Mouse (Mus musculus) brown adipose tissue, adult 24 weeks (tissue): ENCODE results near the gene Rpl28. TPM values are rescaled to one million over a fixed set of nuclear protein-coding genes. Genes with fewer than 3 reads are reported as not detected.
"Not testable (repeated sequence)": the region's sequence is repeated elsewhere in the genome, so short reads cannot be mapped to it uniquely, and the experiment has no call there.

Experiments
- H3K27ac ChIP-seq: fragments of 200-500 bp; replicated peaks from 2 replicates; pipeline ENCODE4 v1.5.1; 2012; ENCODE audit warnings: low read depth, mild to moderate bottlenecking, low read length
- H3K4me1 ChIP-seq: fragments of 200-500 bp; 2 replicates; pipeline ENCODE4 v1.6.1; 2012; ENCODE audit warnings: low read length, mixed read lengths; ENCODE audit not compliant: control insufficient read depth, insufficient read depth, insufficient read length
- H3K4me3 ChIP-seq: fragments of 200-500 bp; 2 replicates; pipeline ENCODE4 v1.5.1; 2012; ENCODE audit warnings: low read depth, mild to moderate bottlenecking, low read length, moderate library complexity; ENCODE audit not compliant: insufficient read depth
- polyA plus RNA-seq: library from polyadenylated mRNA; stranded (reverse); fragments of >200 nt; gene quantifications from 2 replicates; pipeline ENCODE4 v1.2.4, GENCODE M21; 2012; ENCODE audit not compliant: missing spikeins, insufficient read depth, insufficient read length

The Rpl28 gene
- polyA plus RNA-seq, 1 experiment = 347 TPM

DNA sequence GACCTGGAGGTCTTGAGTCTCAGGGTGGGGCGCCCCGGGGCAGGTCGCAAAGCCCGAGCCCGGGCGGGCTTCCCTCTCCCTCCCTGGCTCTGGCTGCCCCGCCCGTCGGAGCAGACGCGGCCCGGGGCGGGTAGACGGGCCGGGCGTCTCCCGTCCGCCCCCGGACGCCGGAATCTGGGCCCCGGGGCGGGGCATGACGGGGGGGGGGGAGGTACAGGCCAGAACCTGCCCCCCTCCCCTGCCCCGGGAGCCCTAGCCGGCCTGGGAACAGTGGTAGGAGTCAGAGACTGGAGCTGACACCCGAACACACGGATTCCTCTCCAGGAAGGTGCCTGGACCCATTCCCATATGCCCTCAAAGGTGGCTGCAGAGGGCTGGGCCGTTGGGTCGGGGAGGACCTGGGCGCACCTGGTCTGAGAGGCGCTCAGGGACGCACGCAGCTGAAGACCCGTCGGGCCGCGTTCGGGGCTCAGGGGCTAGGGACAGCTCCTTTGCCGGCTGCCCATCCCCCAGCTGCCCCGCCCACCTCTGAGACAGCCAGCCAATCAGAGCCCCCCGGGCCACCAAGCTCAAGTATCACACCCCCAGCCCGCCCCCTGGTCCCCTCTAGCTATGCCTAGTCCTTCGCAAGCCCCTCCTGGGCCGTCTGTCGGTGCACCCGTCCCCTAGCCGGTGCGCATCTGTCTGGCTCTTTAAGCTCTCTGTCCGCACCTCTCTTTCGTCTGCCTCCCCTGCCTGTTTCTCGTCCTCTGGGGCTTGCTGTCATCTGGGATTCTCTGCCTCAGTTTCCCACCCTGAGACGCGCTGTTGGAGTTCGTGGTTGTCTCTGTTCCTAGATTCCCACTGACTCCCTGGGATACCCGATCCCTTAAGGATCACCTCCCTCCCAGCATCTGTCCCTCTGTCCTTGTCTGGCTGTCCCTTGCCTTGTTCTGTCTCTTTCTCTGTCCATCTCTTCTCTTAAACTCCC lies 15.5 kb upstream of the Rpl28 start:
- H3K4me3 ChIP-seq = peak overlapping the region; percentile 66
- no peaks in the 10 kb centered on the region for H3K4me1 ChIP-seq
- H3K27ac ChIP-seq = no peak overlapping the region

- no peaks in the 10 kb centered on the region for H3K4me1 ChIP-seq
- no peak overlapping the region for H3K4me3 ChIP-seq
- H3K27ac ChIP-seq = no peak overlapping the region
Observed at GRCm38 (mm10) chr7:4777851-4778637, 14.6 kb upstream of the Rpl28 start.

- Histone ChIP-seq H3K27ac (no peak overlapping the region), H3K4me1 (no peaks in the 10 kb centered on the region), H3K4me3 (no peak overlapping the region)
Observed at GRCm38 (mm10) chr7:4779921-4780320, 12.8 kb upstream of the Rpl28 start.

DNA sequence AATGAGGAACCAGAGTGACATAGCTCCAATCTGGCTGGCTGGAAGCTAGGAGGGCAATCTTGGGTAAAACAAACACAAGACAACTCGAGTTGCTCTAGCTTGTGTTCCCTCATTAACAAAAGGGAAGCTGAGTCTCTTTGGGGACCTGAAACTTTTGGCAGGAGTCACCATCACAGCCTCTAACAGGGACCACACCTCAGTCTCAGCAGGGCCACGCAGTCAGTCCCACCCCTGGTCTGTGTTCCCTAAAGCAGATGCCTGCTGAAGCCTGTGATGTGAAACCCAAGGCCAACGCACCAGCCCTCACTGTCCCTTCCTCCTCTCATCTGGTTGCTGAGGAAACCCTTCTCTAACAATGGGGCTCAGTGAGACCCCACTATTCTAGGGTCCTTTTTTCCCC lies 10.5 kb upstream of the Rpl28 start:
- no peak overlapping the region for H3K27ac ChIP-seq
- H3K4me1 ChIP-seq = no peaks in the 10 kb centered on the region
- H3K4me3 ChIP-seq = no peak overlapping the region

GRCm38 (mm10) chr7:4782759-4783158 lies 9.9 kb upstream of the Rpl28 start, which contains the start of the genes Il11 and Tmem190:
Gene Il11, minus strand, starts transcription at chr7:4782859.
Gene Tmem190, plus strand, starts transcription at chr7:4782937.
- Histone ChIP-seq H3K4me1 (no peaks in the 10 kb centered on the region), H3K27ac (no peak within 1 kb of the TSS), H3K4me3 (no peak within 1 kb of the TSS)

- H3K4me1 ChIP-seq = no peaks in the 10 kb centered on the region
Observed at GRCm38 (mm10) chr7:4783667-4784268, 8.9 kb upstream of the Rpl28 start.

DNA sequence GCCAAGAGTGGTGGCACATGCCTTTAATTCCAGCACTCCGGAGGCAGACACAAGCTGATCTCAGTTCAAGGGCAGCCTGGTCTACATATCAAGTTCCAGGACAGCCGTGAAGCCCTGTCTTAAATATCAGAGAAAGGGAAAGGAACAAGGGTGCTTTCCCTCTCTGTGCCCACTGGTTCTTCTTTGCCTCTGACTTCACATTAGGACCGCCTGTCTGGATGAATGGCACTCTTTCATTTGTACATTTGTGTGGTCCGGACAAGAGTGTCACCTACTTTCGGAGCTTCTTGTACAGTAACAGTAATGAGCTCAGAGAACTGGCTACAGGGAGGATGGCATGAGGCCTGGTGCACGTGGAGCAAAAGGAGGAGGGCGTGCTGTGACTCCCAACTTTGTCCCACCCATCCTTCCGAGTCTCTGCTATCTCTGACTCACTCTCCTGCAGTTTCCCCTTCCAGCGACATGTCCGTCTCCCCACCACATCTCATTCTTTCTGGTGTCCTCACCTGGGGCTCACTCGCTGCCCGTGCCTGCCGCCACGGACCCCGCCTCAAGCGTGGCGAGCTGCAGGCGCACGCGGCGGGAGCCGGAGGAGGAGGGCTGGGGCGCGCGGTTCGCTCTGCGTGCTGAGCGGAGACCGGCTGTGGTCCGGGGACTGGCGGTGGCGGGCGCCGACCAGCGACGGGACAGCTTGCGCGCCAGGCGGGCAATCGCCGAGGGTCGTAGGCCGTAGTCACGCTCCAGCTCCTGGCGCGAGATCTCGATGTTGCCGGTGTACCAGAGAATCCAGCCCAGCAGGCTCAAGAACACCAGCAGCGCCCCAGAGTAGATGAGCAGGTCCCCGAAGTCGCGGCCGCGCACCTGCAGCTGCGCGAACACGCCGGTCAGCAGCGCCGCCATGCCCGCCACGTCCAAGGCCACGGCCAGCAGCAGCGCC lies 3.9 kb upstream of the Rpl28 start:
- no peak overlapping the region for H3K27ac ChIP-seq
- H3K4me1 ChIP-seq = no peaks in the 10 kb centered on the region
- peak overlapping the region; percentile 82 for H3K4me3 ChIP-seq

More at GRCm38 (mm10) chr7:4783667-4784268, 8.9 kb upstream of the Rpl28 start:
- H3K4me3 ChIP-seq = no peak overlapping the region
- H3K27ac ChIP-seq = no peak overlapping the region

GRCm38 (mm10) chr7:4789436-4789935 lies 3.2 kb upstream of the Rpl28 start, which contains the start of gene Tmem238:
Gene Tmem238, minus strand, starts transcription at chr7:4789656.
- Histone ChIP-seq H3K4me1 (no peaks in the 10 kb centered on the region), H3K4me3 (peak within 1 kb of the TSS; percentile 82), H3K27ac (no peak within 1 kb of the TSS)

DNA sequence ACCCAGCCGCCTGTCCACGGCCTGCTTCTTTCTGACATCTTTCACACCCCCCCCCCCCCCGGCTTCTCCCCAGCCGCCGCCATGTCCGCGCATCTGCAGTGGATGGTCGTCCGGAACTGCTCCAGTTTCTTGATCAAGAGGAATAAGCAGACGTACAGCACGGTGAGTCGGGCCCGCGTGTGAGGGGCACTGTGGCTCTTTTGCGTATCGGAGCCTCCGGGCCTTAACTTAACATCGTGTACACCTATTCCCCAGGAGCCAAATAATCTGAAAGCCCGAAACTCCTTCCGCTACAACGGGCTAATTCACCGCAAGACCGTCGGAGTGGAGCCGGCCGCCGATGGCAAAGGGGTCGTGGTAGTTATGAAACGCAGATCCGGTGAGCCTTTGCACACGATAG lies 574 bp downstream of the Rpl28 start:
- peak overlapping the region; percentile 75 for H3K4me3 ChIP-seq
- H3K4me1 ChIP-seq = not testable (repeated sequence)
- peak overlapping the region; percentile 86 for H3K27ac ChIP-seq

- Histone ChIP-seq H3K4me1 (no peaks in the 10 kb centered on the region), H3K27ac (no peak overlapping the region), H3K4me3 (peak overlapping the region; percentile 75)
Observed at GRCm38 (mm10) chr7:4793674-4794073, 1.0 kb downstream of the Rpl28 start.

- Histone ChIP-seq H3K4me3 (0 out of 2 replicates have a peak overlapping the region, but pooled peaks have one; percentile 11), H3K4me1 (no peaks in the 10 kb centered on the region), H3K27ac (no peak overlapping the region)
Observed at GRCm38 (mm10) chr7:4794631-4795168, 2.0 kb downstream of the Rpl28 start.

GRCm38 (mm10) chr7:4795767-4796433 lies 3.2 kb downstream of the Rpl28 start:
- Histone ChIP-seq H3K4me3 (no peak overlapping the region), H3K27ac (no peak overlapping the region), H3K4me1 (no peaks in the 10 kb centered on the region)

DNA sequence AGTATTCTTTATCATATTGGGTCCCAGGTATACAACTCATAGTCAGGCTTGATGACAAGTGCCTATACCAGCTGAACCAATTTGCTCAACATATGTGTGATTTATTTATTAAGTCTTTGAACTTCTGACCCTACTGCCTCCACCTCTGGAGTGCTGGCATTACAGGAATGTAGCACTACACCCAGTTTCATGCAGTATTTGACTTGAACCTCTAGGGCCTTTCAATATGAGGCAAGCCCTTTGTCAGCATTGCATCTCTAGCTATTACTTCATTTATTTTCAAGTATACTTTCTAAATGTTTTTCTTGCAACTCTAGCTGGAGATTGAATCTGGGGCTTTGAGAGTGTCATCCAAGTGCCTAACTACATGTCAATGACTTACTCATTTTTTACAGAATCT lies 9.6 kb downstream of the Rpl28 start:
- no peaks in the 10 kb centered on the region; the same call in 1 of the 2 replicates for H3K4me1 ChIP-seq

More for the DNA sequence above, 9.6 kb downstream of the Rpl28 start:
- Histone ChIP-seq H3K27ac (no peak overlapping the region), H3K4me3 (no peak overlapping the region)
